Mouse (Mus musculus) kidney, postnatal 36 days (tissue): ENCODE results near the gene Zdhhc1.

ENCODE experiments used
- DNase-seq, 2 experiments: peaks; one replicate each; pipeline ENCODE4 v3.0.0; 2021 to 2022; ENCODE audit warnings: mixed read lengths in 2 of 2

The Zdhhc1 gene

DNA sequence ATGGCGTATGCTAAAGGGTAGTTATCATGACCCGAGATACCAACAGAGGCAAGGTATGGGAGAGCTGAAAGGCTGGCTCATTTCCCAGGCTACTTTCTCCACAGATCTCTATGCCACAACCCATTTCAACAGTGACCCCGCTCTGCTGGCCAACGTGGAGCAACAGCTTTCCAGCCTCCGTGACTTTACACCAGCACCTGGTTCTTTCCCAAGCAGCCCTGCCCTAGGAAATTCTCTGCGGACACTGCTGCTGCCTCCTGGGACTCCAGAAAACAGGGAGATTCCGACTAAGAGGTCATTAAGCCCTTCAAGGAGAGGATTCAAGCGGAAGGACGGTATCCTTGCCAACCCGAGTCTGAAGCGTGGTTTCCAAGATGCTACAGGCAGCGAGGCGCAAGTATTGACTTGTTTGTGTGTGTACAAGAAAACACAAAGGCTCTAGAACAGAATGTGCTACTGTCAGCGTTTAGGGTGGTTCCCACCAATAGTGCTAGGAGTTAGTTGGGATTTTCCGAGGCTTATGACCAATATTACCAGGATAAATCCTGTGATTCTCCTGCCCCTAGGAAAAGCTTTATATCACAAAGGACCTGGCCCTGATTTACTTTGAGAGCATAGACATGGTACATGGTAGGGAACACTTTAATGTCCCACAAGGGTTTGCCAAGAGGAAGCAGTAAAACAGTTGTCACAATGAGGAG is 44.6 kb downstream of the Zdhhc1 start:
- DNase-seq = no peak

DNA sequence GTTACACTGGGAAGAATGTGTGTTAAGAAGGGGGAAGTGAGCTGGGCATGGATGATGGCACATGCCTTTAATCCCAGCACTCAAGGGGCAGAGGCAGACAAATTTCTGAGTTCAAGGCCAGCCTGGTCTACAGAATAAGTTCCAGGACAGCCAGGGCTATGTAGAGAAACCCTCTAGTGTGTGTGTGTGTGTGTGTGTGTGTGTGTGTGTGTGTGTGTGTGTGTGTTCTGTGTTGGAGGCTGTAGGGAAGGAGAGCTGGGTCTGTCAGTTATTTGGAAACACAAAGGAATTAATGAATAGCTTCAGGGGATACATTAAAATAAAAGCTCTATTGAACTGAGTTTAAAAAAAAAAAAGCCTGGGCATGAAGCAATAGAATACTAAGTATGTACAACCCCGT is 45.7 kb downstream of the Zdhhc1 start:
- DNase-seq = no peak

GRCm38 (mm10) chr8:105448596-105448995 is 48.1 kb downstream of the Zdhhc1 start:
- DNase-seq = no peak

DNA sequence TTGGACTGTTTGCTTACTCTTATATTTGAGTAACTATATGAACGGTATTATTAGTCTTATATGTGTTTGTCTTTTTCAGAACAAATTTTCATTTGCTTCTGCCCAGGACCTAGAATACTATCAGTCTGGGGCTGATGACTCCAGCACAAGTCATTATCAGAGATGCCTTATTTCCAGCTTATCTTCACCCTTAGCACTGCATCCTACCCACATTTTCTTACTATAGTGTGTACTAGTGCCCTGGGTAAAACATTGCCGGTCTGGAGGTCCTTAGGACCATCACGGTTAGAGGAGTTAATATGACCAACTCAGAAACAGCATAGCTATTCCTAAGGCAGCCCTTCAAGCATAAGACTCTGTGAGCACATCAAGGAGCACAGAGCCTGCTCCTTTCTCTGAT is 48.5 kb downstream of the Zdhhc1 start:
- no peak for DNase-seq

GRCm38 (mm10) chr8:105446127-105446552 is 50.6 kb downstream of the Zdhhc1 start:
- peak; percentile 20 to 23 for DNase-seq

- DNase-seq = no peak
Observed at GRCm38 (mm10) chr8:105445296-105446126, 51.2 kb downstream of the Zdhhc1 start.

DNA sequence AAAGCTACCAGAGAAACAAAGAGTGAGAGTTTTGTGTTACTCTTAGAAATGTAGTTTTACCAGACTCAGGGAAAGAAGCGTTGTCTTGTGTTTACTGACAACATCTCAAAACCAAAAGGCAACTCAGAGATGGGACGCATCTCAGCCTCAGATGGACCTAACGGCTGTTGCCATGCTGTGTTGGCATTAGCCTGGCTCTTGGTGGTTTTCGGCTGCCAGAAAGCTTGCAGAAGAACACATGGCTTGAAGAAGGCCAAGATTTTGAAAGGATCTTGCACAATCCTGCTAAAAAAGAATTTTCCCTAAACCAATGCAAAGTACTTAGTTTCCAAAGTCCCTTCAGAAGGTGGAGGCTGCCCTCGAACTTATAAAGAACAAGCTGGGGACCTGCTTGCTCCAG is 54.0 kb downstream of the Zdhhc1 start:
- DNase-seq = no peak

GRCm38 (mm10) chr8:105441433-105441832 is 55.3 kb downstream of the Zdhhc1 start:
- DNase-seq = peak; percentile 17 to 70

DNA sequence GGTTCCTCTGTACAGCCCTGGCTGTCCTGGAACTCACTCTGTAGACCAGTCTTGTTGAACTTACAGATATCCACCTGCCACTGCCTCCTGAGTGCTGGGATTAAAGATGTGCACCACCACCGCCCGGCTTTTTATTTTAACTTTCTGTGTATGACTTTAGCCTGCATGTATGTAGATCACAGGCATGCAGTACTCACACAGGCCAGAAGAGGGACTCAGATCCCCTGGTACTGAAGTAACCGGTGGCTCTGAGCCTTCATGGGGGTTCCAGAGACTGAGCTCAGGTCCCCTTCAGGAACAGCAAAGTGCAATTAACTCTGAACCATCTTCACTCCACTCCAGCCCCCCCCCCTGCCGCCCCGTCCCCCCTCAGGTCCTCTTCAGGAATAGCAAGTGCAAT is 57.8 kb downstream of the Zdhhc1 start:
- peak; percentile 26 to 75 for DNase-seq

DNA sequence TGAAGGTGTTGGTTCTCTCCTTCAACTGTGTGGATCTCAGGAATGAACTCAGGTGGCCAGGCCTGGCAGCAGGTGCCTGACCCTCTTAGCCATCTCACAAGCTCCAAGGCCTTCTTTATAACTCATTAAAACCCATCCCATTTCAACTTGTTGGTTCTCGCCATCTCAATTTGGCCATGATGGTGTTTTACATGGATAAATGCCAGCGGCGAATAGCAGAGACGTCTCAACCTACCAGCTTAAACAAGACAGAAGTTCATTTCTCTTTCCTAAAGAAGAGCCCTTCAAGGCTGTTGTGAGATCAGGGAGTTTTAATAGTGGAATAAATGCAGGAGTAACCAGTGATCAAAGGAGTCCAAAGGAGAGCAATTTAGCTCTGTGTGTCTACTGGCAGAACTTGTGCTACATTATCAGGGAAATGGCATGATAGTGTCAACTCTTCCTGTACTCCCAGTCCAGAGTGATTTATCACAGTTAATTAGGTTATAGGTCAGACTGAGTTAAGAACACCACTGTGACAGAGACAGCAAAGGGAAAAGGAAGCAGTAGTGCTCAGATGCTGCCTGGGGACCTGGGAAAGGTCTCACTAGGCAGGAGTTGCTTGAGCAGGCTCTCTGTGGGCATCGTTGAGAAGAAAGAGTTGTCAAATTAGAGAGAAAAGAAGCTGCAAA is 59.5 kb downstream of the Zdhhc1 start:
- no peak for DNase-seq

DNA sequence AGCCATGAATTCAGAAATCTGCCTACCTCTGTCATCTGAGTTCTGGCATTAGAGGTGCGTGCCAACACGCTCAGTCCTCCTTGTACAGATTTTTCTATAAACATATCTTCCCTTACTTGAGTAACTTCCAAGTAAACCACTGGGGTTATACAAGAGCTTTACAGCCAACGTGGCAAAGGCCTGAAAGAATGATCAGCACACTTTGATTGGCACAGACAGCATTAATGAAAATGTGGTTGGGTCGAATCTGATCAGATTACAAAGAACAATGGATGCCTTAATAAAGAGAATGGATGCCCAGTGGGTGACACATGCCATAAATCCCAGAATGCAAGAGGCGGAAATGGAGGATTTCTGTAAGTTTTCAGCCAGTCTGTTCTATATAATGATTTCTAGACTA is 60.5 kb downstream of the Zdhhc1 start:
- no peak for DNase-seq

DNA sequence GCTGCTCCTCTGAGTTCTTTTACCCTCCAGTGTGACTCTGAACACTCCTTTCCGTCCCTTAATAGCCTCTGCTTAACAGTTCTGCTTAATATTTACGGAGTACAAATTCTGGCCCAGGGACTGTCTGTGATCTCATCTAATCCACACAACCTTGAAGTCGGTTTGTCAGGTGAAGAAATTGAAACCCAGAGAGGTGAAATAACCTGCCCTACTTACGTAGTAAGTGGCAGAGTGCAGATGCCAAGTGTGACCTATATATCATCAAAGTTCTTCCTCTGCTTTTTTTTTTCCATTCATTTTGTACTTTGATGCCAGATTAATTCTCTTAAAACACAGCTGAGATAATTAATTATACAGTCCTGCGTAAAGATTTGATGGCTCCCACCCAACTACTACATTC is 62.6 kb downstream of the Zdhhc1 start:
- no peak for DNase-seq

- DNase-seq = no peak
Observed at GRCm38 (mm10) chr8:105433511-105433910, 63.2 kb downstream of the Zdhhc1 start.

DNA sequence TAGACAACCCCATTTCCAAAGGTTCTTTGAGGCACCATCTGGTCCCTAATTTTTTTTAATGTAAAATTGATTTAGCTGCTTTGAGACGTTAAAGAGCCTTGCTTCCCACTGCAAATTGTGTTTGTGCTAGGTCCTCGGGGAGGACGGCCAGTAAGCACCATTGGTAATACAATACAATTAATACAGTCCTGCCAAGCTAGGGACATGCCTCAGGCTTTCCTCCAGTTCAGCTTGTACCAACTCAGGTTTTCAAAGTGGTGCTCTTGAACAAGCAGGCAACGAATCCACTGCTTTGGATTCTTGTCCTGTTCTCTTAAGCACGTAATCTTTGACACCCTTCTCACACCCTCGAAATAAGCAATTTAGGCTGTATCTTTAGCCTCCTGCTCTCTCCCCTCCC is 63.7 kb downstream of the Zdhhc1 start:
- DNase-seq = no peak

GRCm38 (mm10) chr8:105431743-105432515 is 64.8 kb downstream of the Zdhhc1 start:
- no peak for DNase-seq

- DNase-seq = no peak
Observed at GRCm38 (mm10) chr8:105426878-105427277, 69.8 kb downstream of the Zdhhc1 start.
